Mouse (Mus musculus) gastrocnemius, postnatal 14 days (tissue): ENCODE results near the gene Uchl4. TPM values are rescaled to one million over a fixed set of nuclear protein-coding genes. Genes with fewer than 3 reads are reported as not detected.
"Not testable (repeated sequence)": the region's sequence is repeated elsewhere in the genome, so short reads cannot be mapped to it uniquely, and the experiment has no call there.

ENCODE experiments used
- DNase-seq: peaks from one replicate; pipeline ENCODE4 v3.0.0; 2021; ENCODE audit warnings: mixed read lengths
- intact Hi-C: fragments of 180-260 bp; cut with DNase I; formaldehyde crosslinking; loops from one replicate; pipeline ENCODE4 v1.15.1; 2025; ENCODE audit warnings: low total_unique reads
- microRNA-seq, 2 experiments: library from miRNA; unstranded; fragments of <30 nt; microRNA quantifications; one replicate each; pipeline ENCODE4 v1.2.0; 2021
- total RNA-seq, 2 experiments: library from RNA; stranded (reverse); gene quantifications; 2 replicates each; pipeline ENCODE4 v1.2.3; 2021

Gene Uchl4
- total RNA-seq, 2 experiments from 2014 or later, result 2.2 to 2.5 TPM

DNA sequence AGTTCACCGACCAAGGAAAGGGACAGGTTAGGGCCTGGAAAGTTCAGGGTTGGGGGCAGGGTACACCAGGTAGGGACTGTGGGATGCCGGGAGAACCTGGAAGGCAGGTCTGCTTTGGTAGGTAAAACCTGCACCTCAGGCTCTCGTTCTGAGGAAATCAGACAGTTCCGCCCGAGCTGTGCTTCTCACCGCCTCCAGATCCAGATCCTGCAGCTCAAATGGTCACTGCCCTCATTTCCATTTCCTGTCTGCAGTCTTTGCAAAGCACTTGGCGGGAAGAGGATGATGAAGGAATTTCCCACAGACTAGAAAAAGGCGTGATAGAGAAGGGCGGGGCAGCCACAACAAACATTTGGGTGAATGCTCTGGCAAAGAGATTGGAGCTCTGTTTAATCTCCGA lies 33.2 kb downstream of the Uchl4 start:
- DNase-seq, result no peak
- intact Hi-C loops, result no loop called here

DNA sequence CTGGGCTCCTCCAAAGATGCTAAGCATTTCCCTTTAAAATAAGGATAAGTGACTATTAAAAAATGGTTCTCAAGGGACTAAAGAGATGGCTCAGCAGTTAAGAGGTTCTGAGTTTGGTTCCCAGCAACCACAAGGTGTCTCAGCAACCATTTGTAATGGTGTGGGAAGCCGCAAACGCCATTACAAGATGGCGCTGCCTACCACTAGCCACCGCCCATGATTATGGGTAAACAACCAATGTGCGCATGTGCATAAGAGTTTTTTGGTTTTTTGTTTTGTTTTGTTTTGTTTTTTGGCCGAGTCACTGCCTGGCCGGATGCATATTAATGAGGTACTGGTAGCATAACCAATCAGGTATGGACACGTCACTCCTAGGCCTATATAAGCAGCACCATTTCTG lies 33.8 kb downstream of the Uchl4 start:
- DNase-seq, intact Hi-C loops: not testable (repeated sequence)

DNA sequence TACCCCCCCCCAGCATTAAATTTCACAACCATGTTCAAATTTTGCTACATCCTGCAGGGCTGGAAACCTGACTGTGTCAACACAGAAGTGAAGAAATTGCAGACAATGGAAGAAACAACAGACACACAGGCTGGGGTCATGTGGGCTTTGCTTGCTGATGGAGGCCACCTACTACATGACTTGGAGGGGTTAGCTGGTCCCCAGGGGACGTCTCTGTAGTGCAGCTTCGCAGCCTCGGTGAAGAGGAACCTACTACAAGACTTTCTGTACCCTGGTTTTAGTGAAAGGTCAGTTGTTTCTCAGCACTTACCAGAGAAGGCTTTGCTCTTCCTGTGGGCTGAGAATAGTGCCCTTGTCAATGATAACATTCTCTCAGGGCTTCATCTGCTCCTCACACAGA lies 36.2 kb downstream of the Uchl4 start:
- no peak for DNase-seq
- intact Hi-C loops, result loop anchor here (5.0 kb wide), 2 partner anchors 94 to 134 kb away; partner anchors contain the start of gene Snapc5

DNA sequence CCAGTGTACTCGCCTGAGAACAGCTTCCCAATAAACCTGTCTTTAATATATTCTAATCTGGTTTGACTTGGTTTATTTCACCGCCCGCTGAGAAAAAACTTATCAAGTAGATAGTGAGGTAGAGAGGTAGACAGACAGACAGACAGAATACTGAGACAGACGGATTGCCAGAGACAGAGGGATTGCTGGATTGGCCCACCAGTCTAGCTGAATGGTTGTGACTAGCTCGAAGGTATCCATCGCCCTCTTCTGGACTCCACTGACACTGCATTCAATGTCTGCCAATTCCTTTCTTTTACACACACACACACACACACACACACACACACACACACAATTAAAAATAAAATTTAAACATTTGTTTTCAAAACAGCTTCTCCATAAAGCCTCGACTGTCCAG lies 37.6 kb downstream of the Uchl4 start:
- peak; percentile 29 for DNase-seq
- intact Hi-C loops, result loop anchor here (5.0 kb wide), 2 partner anchors 95 to 135 kb away; partner anchors contain the start of gene Snapc5

DNA sequence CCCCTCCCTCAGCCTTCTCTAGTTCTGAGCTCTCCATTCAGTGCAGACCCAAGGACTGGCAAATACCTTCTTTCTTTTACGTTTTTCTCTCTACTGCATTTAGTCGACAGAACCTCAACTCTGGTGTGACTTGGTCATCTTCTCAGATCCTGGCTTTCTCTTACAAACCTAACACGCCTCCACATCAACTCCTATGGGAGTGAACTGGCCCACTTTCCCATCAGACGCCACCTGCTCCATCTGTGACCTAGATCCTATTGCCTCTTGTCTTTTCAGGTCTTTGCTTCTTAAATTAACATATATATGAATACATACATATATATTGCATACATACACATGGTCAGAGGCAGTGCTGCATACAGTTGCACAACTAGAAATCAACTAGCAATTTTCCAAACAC lies 38.8 kb downstream of the Uchl4 start:
- no peak for DNase-seq
- intact Hi-C loops, result loop anchor here (5.0 kb wide), 2 partner anchors 96 to 136 kb away; partner anchors contain the start of gene Snapc5

GRCm38 (mm10) chr9:64274291-64274690 lies 39.3 kb downstream of the Uchl4 start:
- no peak for DNase-seq
- intact Hi-C loops, result loop anchor here (5.0 kb wide), 2 partner anchors 97 to 137 kb away; partner anchors contain the start of gene Snapc5

GRCm38 (mm10) chr9:64274919-64275318 lies 39.9 kb downstream of the Uchl4 start:
- intact Hi-C loops, result loop anchor here (5.0 kb wide), 2 partner anchors 98 to 138 kb away; partner anchors contain the start of gene Snapc5
- no peak for DNase-seq

DNA sequence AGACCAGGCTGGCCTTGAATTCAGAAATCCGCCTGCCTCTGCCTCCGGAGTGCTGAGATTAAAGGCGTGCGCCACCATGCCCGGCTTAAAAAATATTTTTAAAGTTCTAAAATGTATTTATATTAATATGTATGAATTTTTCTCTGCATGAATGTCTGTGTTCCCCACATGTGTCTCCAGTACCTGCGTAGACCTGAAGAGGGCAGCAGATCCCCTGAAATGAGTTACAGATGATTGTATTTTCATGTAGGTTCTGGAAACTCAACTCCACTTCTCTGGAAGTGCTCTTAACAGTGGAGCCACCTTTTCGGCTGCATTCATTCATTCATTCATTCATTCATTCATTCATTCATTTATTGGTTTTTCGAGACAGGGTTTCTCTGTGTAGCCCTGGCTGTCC lies 42.7 kb downstream of the Uchl4 start:
- intact Hi-C loops, result no loop called here
- DNase-seq, result peak; percentile 53

DNA sequence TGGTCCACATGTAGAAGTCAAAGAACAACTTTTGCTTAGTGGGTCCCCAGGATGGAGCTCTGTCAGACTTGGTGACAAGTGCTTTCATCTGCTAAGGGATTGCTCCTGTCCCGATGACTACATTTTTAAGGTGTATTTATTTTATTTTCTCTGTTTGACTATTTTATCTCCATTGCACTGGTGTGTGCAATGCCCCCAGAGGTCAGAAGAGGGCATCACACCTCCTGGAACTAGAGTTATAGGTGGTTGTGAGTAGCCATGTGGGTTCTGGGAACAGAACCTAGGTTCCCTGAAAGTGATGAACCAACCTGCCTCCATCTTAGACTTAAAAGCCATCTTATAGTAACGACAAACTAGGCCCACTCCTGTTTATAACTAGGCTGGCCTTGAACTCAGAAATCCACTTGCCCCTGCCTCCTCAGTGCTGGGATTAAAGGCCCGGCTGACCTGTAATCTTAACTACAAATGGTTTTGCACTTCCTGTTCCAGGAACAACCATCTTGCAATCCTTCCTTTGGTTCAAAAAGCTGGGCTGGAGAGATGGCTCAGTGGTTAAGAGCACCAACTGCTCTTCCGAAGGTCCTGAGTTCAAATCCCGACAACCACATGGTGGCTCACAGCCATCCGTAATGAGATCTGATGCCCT lies 43.8 kb downstream of the Uchl4 start:
- intact Hi-C loops, result no loop called here
- no peak for DNase-seq

- peak; percentile 95 for DNase-seq
- intact Hi-C loops, result no loop called here
Measured at GRCm38 (mm10) chr9:64281105-64281780, 46.2 kb downstream of the Uchl4 start, which contains the start of gene Tipin. TSS of gene Tipin (plus strand) at chr9:64281581.

DNA sequence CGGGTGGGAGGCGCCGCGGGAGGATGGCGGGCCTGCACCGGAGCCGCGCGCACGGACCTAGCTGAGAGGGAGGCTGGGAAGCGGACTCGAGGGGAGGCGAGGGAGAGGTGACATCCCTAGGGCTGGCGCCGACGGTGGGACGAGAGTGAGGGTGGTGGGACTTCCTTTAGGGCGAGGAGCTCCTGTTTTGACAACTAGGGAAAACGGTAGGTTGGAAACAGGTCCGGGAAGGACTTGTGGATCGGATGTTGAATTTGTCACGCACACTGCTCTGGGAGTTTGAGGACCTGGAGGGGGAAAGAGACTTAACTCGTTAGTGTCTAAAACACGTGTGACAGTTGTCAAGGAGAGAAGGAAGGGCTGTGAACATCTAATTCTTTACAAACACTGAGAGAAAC lies 46.8 kb downstream of the Uchl4 start:
- DNase-seq, result no peak
- intact Hi-C loops, result no loop called here

DNA sequence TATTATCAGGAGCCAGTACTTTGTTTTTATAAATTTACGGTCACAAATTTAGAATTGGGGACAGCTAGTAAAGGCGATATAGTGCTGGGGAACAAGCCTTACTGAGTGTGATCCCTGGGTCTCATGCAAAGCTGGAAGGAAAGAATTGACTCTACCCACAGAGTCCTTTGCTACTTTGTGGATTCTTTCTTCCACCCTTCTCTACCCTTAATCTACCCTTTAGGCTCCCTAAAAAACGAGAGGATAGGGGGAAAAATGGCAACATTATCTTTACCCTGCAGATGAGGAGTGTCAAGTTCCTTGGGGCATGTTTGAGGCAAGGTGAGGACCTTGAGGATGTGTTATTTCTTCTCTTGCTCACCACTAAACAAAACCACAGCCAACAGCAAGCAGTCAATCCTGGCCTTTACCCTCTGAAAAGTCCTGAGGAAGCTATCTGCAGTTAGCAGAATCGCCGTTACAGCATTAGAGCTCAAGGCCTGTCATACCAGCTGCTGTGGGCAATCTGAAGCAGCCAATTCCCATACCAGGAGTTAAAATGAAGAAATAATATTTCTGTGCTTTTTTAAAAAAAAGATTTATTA lies 47.5 kb downstream of the Uchl4 start:
- intact Hi-C loops, result no loop called here

More for the DNA sequence above, 47.5 kb downstream of the Uchl4 start:
- no peak for DNase-seq

Small RNA genes lying within 50 kb of the gene (microRNA-seq; reads per million reads assigned to microRNA genes)
- 0 reads per million in 2 experiments for gene Gm24106

Other genes starting within 250 kb of the Uchl4 start
- gene Smad6, start 213.1 kb upstream of the Uchl4 start, total RNA-seq, result 1 to 10 TPM; 1.9 to 2.9 TPM
- under 1 TPM in 1 of 2 experiments, not detected in 1; 0.18 TPM for gene Lctl, start 118.1 kb upstream of the Uchl4 start, total RNA-seq
- gene Zwilch, start 62.1 kb upstream of the Uchl4 start, total RNA-seq, result 1 to 10 TPM; 1.9 to 2.1 TPM
- gene Rpl4, start 61.8 kb upstream of the Uchl4 start, total RNA-seq, result 100 to 1,000 TPM; 594 to 710 TPM
- 10 to 100 TPM; 15.6 to 16.4 TPM for gene Snapc5, start 55.9 kb upstream of the Uchl4 start, total RNA-seq
- 10 to 100 TPM; 51.9 to 55.6 TPM for gene Map2k1, start 18.4 kb downstream of the Uchl4 start, total RNA-seq
- gene Tipin, start 46.4 kb downstream of the Uchl4 start, total RNA-seq, result 10 to 100 TPM; 12.3 to 17.6 TPM
- gene Dis3l, start 106.1 kb downstream of the Uchl4 start, total RNA-seq, result 10 to 100 TPM; 13.0 to 13.4 TPM
- gene Megf11, start 150.4 kb downstream of the Uchl4 start, total RNA-seq, result under 1 TPM; 0.27 to 0.31 TPM